Mouse (Mus musculus): ENCODE measurements around the gene Smtnl1.

DNA sequence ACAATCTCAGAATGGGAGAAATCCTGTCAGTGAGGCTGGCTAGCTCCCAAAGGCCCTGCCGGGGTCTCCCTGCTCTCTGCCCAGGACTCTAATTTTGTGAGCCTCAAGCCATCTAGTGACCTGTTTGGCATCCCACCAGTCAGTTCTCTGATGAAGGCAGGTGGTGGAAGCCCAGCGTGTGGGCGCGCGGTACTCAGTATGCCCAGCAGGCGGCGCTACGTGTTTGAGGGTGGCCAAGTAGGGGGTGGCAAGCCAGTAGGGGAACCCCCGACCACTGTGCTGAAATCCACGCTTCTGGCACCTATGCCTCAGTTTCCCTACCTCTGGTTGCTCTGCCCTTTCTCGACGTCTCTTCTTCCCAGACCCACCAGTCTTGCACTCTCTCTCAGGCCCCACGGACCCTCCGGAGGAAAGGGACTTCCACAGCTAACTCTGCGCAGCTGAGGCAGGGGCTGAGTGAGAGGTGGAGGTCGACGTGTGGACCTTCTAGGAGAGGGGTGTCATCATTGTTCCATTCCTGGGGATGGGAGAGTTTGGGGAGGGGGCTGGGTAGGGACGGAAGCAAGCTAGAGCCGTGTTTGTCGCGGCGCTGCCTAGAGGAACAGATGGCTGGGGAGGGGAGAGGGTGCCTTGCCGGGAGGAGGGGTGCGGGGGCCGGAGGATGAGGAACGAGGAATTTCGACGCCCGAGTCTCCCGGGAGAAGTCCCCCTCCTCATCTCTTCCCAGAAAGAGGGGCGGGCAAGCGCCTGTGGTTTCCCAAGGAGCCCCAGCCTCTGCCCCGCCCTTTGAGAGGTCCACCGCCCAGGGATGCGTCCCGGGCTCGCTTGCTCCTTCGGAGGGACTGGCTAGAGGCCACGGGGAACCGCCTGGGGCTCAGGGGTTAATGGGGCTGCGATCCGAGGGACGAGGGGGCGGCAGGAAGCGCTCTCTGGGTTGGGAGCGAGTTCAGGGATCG, 43.4 kb upstream of the Smtnl1 start:
- TF ChIP-seq CTCF (IDR thresholded peaks at IDR 0.05; ENCODE audit: borderline replicate concordance, control insufficient read depth, extremely low read depth, insufficient read depth, low read length, poor library complexity) (peak; percentile 80; the same call in 1 of the 2 replicates), POLR2A (IDR thresholded peaks at IDR 0.05; ENCODE audit: control insufficient read depth, extremely low read depth, insufficient read depth, low read length, poor library complexity) (no peak)

All from thymus, adult 2 months (tissue).